Mouse (Mus musculus) thymus, adult 2 months (tissue): Measurements from ENCODE around the gene Clmn. TPM values are rescaled to one million over a fixed set of nuclear protein-coding genes. Genes with fewer than 3 reads are reported as not detected.

Experiments used
- DNase-seq: peaks from one replicate; pipeline ENCODE4 v3.0.0; 2021
- H3K27ac ChIP-seq: fragments of 200-500 bp; 2 replicates; pipeline ENCODE4 v1.5.1; 2012; ENCODE audit warnings: low read length, control low read depth; ENCODE audit not compliant: control insufficient read depth, insufficient read depth
- H3K27me3 ChIP-seq: fragments of 200-500 bp; 2 replicates; pipeline ENCODE4 v1.6.1; 2012; ENCODE audit warnings: mild to moderate bottlenecking, low read length, moderate library complexity, mixed read lengths; ENCODE audit not compliant: control insufficient read depth, insufficient read depth
- H3K36me3 ChIP-seq: fragments of 200-500 bp; 2 replicates; pipeline ENCODE4 v1.6.1; 2012; ENCODE audit warnings: mild to moderate bottlenecking, low read length, moderate library complexity; ENCODE audit not compliant: control insufficient read depth, insufficient read depth
- H3K4me1 ChIP-seq: fragments of 200-500 bp; replicated peaks from 2 replicates; pipeline ENCODE4 v1.6.1; 2012; ENCODE audit warnings: low read length; ENCODE audit not compliant: control insufficient read depth, insufficient read depth
- H3K4me3 ChIP-seq: fragments of 200-500 bp; 2 replicates; pipeline ENCODE4 v1.5.1; 2012; ENCODE audit warnings: mild to moderate bottlenecking, low read length, control low read depth, moderate library complexity; ENCODE audit not compliant: control insufficient read depth, insufficient read depth
- CTCF ChIP-seq: fragments of 200-500 bp; IDR thresholded peaks from 2 replicates; pipeline ENCODE4 v1.5.1; 2012; ENCODE audit warnings: mild to moderate bottlenecking, control low read depth, low read length, moderate library complexity, borderline replicate concordance; ENCODE audit not compliant: control insufficient read depth, poor library complexity, insufficient read depth; ENCODE audit errors: extremely low read depth
- POLR2A ChIP-seq: fragments of 200-500 bp; IDR thresholded peaks from 2 replicates; pipeline ENCODE4 v1.6.1; 2012; ENCODE audit warnings: mild to moderate bottlenecking, low read length, control low read depth, moderate library complexity; ENCODE audit not compliant: control insufficient read depth, poor library complexity, insufficient read depth; ENCODE audit errors: extremely low read depth
- WGBS: fragments of 180-500 bp; shearing (Covaris S2); methylation state at CpG from one replicate; pipeline ENCODE4 v1.1.7; 2018; 5-methylcytosine and 5-hydroxymethylcytosine counted together
- polyA plus RNA-seq: library from polyadenylated mRNA; depleted of rRNA; stranded (reverse); fragments of >200 nt; gene quantifications from 2 replicates; pipeline ENCODE4 v1.2.3, GENCODE M21; 2012

Clmn gene
- polyA plus RNA-seq, 1 experiment: 1.0 TPM

- TF ChIP-seq CTCF: no peak
- WGBS: 74% methylated on average over 2 of the region's 2 CpGs
- H3K27me3 ChIP-seq: no peaks in the 10 kb centered on the region
- no peak for DNase-seq
- no peaks in the 10 kb centered on the region for H3K36me3 ChIP-seq
- no peak overlapping the region for H3K4me3 ChIP-seq
- no peak overlapping the region for H3K27ac ChIP-seq
- no peaks in the 10 kb centered on the region for H3K4me1 ChIP-seq
Measured at GRCm38 (mm10) chr12:104771941-104772340, 92.9 kb downstream of the Clmn start.

- no peaks in the 10 kb centered on the region for H3K4me1 ChIP-seq
- TF ChIP-seq CTCF: no peak
- TF ChIP-seq POLR2A: no peak
- no peak for DNase-seq
- H3K36me3 ChIP-seq: no peaks in the 10 kb centered on the region
- WGBS: 86% methylated on average over 10 of the region's 10 CpGs
- no peak overlapping the region for H3K27ac ChIP-seq
- no peak overlapping the region for H3K4me3 ChIP-seq
- no peaks in the 10 kb centered on the region for H3K27me3 ChIP-seq
Measured at GRCm38 (mm10) chr12:104769201-104769785, 95.6 kb downstream of the Clmn start.

DNA sequence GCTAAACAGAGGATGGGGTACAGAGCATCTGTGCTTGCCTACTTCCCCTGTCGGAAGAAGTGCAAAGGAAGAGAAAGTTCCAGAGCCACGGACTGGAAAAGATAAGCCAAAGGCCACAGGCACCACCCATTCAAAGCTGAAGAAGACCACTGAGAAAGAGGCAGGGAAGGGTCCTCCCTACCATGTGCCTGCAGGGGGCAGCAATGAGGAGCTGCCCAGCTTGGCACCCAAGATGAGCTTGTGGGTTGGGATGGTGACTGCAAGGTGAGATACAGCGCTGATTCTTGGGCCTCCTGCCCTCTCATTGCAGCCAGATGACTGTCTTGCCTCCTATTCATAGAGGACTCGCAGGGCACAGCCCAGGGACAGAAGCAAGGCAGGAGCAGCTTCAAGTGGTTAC, 97.7 kb downstream of the Clmn start:
- no peak for TF ChIP-seq POLR2A
- TF ChIP-seq CTCF: 0 out of 2 replicates have a peak, but pooled peaks have one; percentile 54
- H3K4me3 ChIP-seq: no peak overlapping the region
- H3K36me3 ChIP-seq: no peaks in the 10 kb centered on the region
- WGBS: 66% methylated on average over 4 of the region's 4 CpGs
- DNase-seq: peak; percentile 26
- no peaks in the 10 kb centered on the region for H3K4me1 ChIP-seq
- no peak overlapping the region for H3K27ac ChIP-seq
- H3K27me3 ChIP-seq: no peaks in the 10 kb centered on the region

GRCm38 (mm10) chr12:104765761-104766160, 99.1 kb downstream of the Clmn start:
- no peak overlapping the region for H3K27ac ChIP-seq
- no peaks in the 10 kb centered on the region for H3K36me3 ChIP-seq
- DNase-seq: no peak
- 76% methylated on average over 7 of the region's 7 CpGs for WGBS
- TF ChIP-seq CTCF (no peak), POLR2A (no peak)
- no peaks in the 10 kb centered on the region for H3K27me3 ChIP-seq
- H3K4me3 ChIP-seq: no peak overlapping the region
- no peaks in the 10 kb centered on the region for H3K4me1 ChIP-seq

DNA sequence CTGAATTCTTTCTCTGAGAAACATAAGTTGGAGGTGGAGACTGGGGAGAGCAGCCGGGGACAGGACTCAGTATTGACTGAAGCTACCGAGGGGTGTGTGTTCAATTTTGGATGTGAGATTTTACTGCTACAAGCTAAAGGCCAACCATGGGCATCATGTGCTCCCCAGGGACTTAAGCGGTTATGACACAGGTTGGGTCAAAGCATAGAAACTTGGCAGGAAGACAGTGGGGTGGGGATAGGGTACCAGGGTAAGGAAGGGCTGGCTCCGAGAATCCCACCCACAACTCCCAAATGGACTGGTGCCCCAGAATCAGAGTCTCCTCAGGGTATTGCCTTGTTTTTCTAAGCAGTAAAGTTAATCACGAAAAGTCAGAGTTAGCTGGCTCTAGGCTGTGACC, 99.8 kb downstream of the Clmn start:
- Histone ChIP-seq H3K4me3 (no peak overlapping the region), H3K36me3 (no peaks in the 10 kb centered on the region), H3K27me3 (no peaks in the 10 kb centered on the region), H3K4me1 (no peaks in the 10 kb centered on the region), H3K27ac (no peak overlapping the region)
- DNase-seq: no peak
- no peak for TF ChIP-seq POLR2A
- no peak for TF ChIP-seq CTCF
- WGBS: 90% methylated on average over 5 of the region's 5 CpGs

DNA sequence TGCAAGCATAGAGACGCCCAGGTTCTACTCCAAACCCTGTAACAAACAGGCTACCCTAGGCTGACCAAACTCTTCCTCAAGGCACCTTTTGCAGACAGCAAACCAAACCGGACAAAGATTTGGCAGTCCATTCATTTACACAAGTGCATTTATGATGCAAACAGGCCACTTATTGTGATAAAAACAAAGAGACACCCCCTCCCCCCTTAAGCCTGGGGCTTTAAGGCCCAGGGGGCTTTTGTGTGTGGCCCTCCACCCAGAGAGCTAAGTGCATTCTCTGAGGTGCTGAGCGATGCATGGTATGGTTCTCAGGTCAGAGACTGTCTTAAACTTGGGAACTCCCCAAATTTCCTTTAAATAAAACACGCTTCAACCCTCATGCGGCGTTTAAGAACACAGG, 101.0 kb downstream of the Clmn start:
- TF ChIP-seq CTCF: no peak
- no peak for TF ChIP-seq POLR2A
- DNase-seq: no peak
- 94% methylated on average over 6 of the region's 6 CpGs for WGBS
- Histone ChIP-seq H3K36me3 (no peaks in the 10 kb centered on the region), H3K27ac (no peak overlapping the region), H3K4me3 (no peak overlapping the region), H3K27me3 (no peaks in the 10 kb centered on the region), H3K4me1 (no peaks in the 10 kb centered on the region)

- H3K36me3 ChIP-seq: no peaks in the 10 kb centered on the region
- H3K4me1 ChIP-seq: no peaks in the 10 kb centered on the region
- WGBS: 92% methylated on average over 8 of the region's 8 CpGs
- H3K4me3 ChIP-seq: no peak overlapping the region
- H3K27ac ChIP-seq: no peak overlapping the region
- no peaks in the 10 kb centered on the region for H3K27me3 ChIP-seq
- no peak for DNase-seq
- TF ChIP-seq POLR2A: no peak
- no peak for TF ChIP-seq CTCF
Measured at GRCm38 (mm10) chr12:104761411-104761810, 103.5 kb downstream of the Clmn start.
